Mouse (Mus musculus): ENCODE measurements around the gene Pisd.

GRCm38 (mm10) chr5:32745705-32746655, 39.5 kb downstream of the Pisd start:
- TF ChIP-seq CTCF (IDR thresholded peaks at IDR 0.05; ENCODE audit: insufficient read depth, low read depth, low read length) (no peak), POLR2A (IDR thresholded peaks at IDR 0.05; ENCODE audit: insufficient read depth, low read depth, low read length) (no peak)
